ENCODE assay signal across 9 mouse cellular contexts in genomic region chr15:80529955-80530869, GRCm38 (mm10). TPM values are rescaled to one million over a fixed set of nuclear protein-coding genes. Genes with fewer than 3 reads are reported as not detected.
DNase-seq lines count a peak whose midpoint lies in the region; ATAC-seq and TF ChIP-seq lines count a peak whose summit lies in the region.
"Had no signal": no experiment of that assay in that cellular context is flagged by ENCODE, and none has a peak within 500 bp of the region (broad histone marks: within the 10 kb centered on the region; RNA-seq: fewer than 3 reads in every experiment).

No protein-coding gene starts in this region.

- WGBS in midbrain, postnatal 0 days = 27% methylated on average over 20 of the region's 20 CpGs
- 39% methylated on average over 20 of the region's 20 CpGs for WGBS in kidney, embryonic 15.5 days

- no peaks in the 10 kb centered on the region for H3K36me3 ChIP-seq in midbrain, postnatal 0 days (ENCODE audit: insufficient read depth, low read length)
- H3K36me3 ChIP-seq in kidney, embryonic 15.5 days = no peaks in the 10 kb centered on the region

- H3K27me3 ChIP-seq in midbrain, postnatal 0 days (ENCODE audit: insufficient read depth, low read length) = no peaks in the 10 kb centered on the region
- peaks cover 7% of the 10 kb centered on the region; the same call in 1 of the 2 replicates for H3K27me3 ChIP-seq in kidney, embryonic 15.5 days

- intact Hi-C loops in gastrocnemius, adult 2 months (cut with DNase I) = no loop called here

- DNase-seq in CD4-positive helper T cell, adult 2 months (ENCODE audit: low read depth, low spot score) = peak; percentile 38
- peak; percentile 69 for DNase-seq in embryo, embryonic 11 days
- peak; percentile 31 to 42 for DNase-seq in layer of hippocampus, postnatal 10 days (ENCODE audit: low spot score in 2 of 2)
- DNase-seq in midbrain, postnatal 0 days (ENCODE audit: low spot score) = peak; percentile 84
- no peak for DNase-seq in gastrocnemius, adult 2 months
- no peak for DNase-seq in adrenal gland, adult 2 months
- no peak for DNase-seq in heart, postnatal 4 days

- H3K4me3 ChIP-seq in midbrain, postnatal 0 days (ENCODE audit: low read depth, low read length) = 0 out of 2 replicates have a peak overlapping the region, but pooled peaks have one; percentile 5
- no peak overlapping the region for H3K4me3 ChIP-seq in gastrocnemius, adult 2 months
- H3K4me3 ChIP-seq in kidney, embryonic 15.5 days (replicated peaks) = no peak overlapping the region

- peak overlapping the region; percentile 19; the same call in 1 of the 2 replicates for H3K9ac ChIP-seq in midbrain, postnatal 0 days (replicated peaks; ENCODE audit: low read length, poor library complexity, severe bottlenecking)
- H3K9ac ChIP-seq in kidney, embryonic 15.5 days = no peak overlapping the region

- H3K4me1 ChIP-seq in midbrain, postnatal 0 days (ENCODE audit: insufficient read depth, low read length) = no peaks in the 10 kb centered on the region
- 0 out of 2 replicates have a peak, but pooled peaks cover 4% of the 10 kb centered on the region for H3K4me1 ChIP-seq in kidney, embryonic 15.5 days

- ATAC-seq in midbrain, postnatal 0 days (ENCODE audit: low FRiP score) = no peak
- no peak for ATAC-seq in kidney, embryonic 15.5 days (replicated peaks; ENCODE audit: low FRiP score)

- H3K4me2 ChIP-seq in midbrain, postnatal 0 days (ENCODE audit: low read depth, low read length, poor library complexity, severe bottlenecking) = no peak overlapping the region
- no peak overlapping the region for H3K4me2 ChIP-seq in kidney, embryonic 15.5 days

- H3K27ac ChIP-seq in midbrain, postnatal 0 days (ENCODE audit: low read depth, low read length) = peak overlapping the region; percentile 51
- no peak overlapping the region for H3K27ac ChIP-seq in gastrocnemius, adult 2 months
- no peak overlapping the region for H3K27ac ChIP-seq in kidney, embryonic 15.5 days
- H3K27ac ChIP-seq: macrophage had no signal

- no peaks in the 10 kb centered on the region for H3K9me3 ChIP-seq in midbrain, postnatal 0 days (ENCODE audit: low read length)
- no peaks in the 10 kb centered on the region for H3K9me3 ChIP-seq in kidney, embryonic 15.5 days (replicated peaks)

- 0 out of 2 replicates have a peak, but pooled peaks have one; percentile 5 for TF ChIP-seq CTCF in midbrain, postnatal 0 days (IDR thresholded peaks at IDR 0.05)
- TF ChIP-seq CTCF in gastrocnemius, adult 2 months (IDR thresholded peaks at IDR 0.05) = no peak

RNA-seq across cellular contexts. Expression of gene Enthd1, which starts 34.7 kb away (rescaled TPM):
- not detected for total RNA-seq in layer of hippocampus, postnatal 10 days (2021)
- total RNA-seq in midbrain, postnatal 0 days (2014; rRNA removed) = not detected in 2 replicates
- not detected in 2 replicates for polyA plus RNA-seq in midbrain, postnatal 0 days (2015; fragmentation: Nextera tagmentation; extraction: Ambion mirVana)
- total RNA-seq in gastrocnemius, adult 2 months (2021) = not detected
- polyA plus RNA-seq in kidney, embryonic 15.5 days (2015; fragmentation: Nextera tagmentation; extraction: Ambion mirVana) = not detected in 2 replicates
- not detected for total RNA-seq in adrenal gland, adult 2 months (2021)
- polyA plus RNA-seq in adrenal gland, adult 2 months (2012; rRNA removed) = not detected in 2 replicates
- total RNA-seq in heart, postnatal 4 days (2021) = not detected
- polyA plus RNA-seq: macrophage had no signal

RNA-seq across cellular contexts. Expression of gene Grap2, which starts 42.2 kb away (rescaled TPM):
- under 1 TPM; 0.59 to 0.78 TPM for total RNA-seq in layer of hippocampus, postnatal 10 days (2021)
- total RNA-seq in midbrain, postnatal 0 days (2014; rRNA removed) = 0.19 and 0.66 TPM in 2 replicates
- polyA plus RNA-seq in midbrain, postnatal 0 days (2015; fragmentation: Nextera tagmentation; extraction: Ambion mirVana) = 0.07 TPM in 1 of 2 replicates, not detected in the other
- total RNA-seq in gastrocnemius, adult 2 months (2021) = under 1 TPM in 1 of 2 experiments, not detected in 1; 0.31 TPM
- 0.51 and 1.4 TPM in 2 replicates for polyA plus RNA-seq in kidney, embryonic 15.5 days (2015; fragmentation: Nextera tagmentation; extraction: Ambion mirVana)
- total RNA-seq in adrenal gland, adult 2 months (2021) = 1 to 10 TPM in 1 of 2 experiments, under 1 TPM in 1; 0.37 to 1.1 TPM
- polyA plus RNA-seq in adrenal gland, adult 2 months (2012; rRNA removed) = 0.29 and 1.2 TPM in 2 replicates
- total RNA-seq in heart, postnatal 4 days (2021) = 1 to 10 TPM in 1 of 2 experiments, under 1 TPM in 1; 0.62 to 1.2 TPM

Comparison
In these comparisons a context has a peak if more than half of its experiments do, and no peak if none do; other contexts are left out.
1. DNase-seq: peak in CD4-positive helper T cell, adult 2 months (single experiment), embryo, embryonic 11 days (single experiment), layer of hippocampus, postnatal 10 days (2 of 2) and midbrain, postnatal 0 days (single experiment); none in gastrocnemius, adult 2 months (single experiment), adrenal gland, adult 2 months (single experiment) and heart, postnatal 4 days (single experiment).